Mouse (Mus musculus) kidney, adult 8-10 months (tissue): Measurements from ENCODE around the gene Elfn1.

Source experiments
- DNase-seq, 2 experiments: peaks; one replicate each; pipeline ENCODE4 v3.0.0; 2022

Elfn1 gene

DNA sequence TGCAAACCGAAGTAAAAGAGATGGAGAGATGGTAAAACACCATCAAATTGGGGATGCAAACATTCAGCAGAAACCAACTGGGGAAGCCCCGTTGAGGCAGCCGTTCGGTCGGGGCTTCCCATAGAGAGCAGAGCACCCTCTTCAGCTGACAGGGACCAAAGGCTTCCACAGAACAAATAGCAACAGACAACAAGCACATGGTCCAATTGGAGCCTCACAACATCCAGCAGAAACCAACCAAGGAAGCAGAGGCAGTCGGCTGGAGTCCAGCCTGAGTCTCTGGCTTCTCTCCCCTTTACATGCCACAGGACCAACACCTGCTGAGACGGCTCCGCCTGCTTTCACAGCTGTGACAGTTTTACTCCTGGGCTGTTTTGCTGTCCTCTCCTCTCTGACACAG lies 69.7 kb downstream of the Elfn1 start:
- no peak for DNase-seq

DNA sequence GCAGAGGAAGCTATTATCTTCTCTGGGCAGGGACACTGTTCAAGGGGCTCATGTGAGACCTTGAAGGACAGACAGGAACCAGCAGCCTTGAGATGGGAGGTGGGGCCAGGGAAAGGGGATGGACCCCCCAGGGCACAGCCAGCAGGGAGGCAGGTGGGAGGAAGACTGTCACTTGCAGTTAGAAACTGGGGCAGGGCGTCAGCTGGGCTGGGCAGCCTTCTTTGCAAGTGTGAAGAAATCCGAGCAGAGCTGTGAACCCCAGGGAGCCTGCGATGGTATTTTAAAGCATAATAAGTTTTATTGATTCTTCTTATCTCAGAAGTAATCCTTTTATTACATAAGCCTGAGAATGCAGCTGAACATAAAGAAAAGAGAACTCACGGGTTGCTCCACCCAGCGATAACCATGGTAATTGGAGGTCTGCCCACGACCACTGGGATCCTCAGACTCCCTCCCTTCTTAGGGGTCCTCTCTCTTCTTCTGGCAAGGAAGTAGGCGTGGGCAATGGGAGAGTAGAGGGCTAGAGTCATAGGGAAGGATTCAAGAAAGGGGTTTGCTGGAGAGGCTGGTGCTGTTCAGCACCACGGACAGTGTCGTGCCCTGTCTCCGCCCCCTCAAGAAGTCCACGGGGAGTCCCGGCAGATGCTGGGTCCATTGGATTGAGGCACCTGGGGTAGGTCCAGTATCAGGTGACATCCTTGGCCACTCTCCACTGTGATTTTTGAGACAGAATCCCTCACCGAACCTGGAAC lies 71.0 kb downstream of the Elfn1 start:
- no peak for DNase-seq

DNA sequence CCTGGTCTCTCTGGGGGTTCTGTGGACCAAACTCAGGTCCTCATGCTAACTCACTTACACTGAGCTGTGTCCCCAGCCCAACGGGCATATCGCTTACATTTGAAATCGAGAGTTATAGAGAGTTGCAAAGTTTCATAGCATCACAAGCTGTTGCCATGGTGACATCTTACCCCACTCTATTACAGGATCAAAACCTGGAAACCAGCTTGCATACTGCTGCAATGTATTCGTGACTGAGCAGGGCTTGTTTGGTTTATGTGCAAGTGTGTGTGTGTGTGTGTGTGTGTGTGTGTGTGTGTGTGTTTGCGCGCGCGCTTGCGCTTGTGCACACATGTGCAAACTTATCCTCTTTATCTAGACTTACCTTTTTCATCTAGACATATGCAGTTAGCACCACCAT lies 71.6 kb downstream of the Elfn1 start:
- no peak for DNase-seq

DNA sequence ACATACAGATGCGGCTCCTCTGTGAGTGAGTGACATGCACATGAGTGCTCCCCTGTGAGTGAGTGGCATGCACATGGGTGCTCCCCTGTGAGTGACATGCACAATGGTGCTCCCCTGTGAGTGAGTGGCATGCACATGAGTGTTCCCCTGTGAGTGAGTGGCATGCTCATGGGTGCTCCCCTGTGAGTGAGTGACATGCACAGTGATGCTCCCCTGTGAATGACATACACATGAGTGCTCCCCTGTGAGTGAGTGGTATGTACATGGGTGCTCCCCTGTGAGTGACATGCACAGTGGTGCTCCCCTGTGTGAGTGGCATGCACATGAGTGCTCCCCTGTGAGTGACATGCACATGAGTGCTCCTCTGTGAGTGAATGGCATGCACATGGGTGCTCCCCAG lies 74.2 kb downstream of the Elfn1 start:
- no peak for DNase-seq

DNA sequence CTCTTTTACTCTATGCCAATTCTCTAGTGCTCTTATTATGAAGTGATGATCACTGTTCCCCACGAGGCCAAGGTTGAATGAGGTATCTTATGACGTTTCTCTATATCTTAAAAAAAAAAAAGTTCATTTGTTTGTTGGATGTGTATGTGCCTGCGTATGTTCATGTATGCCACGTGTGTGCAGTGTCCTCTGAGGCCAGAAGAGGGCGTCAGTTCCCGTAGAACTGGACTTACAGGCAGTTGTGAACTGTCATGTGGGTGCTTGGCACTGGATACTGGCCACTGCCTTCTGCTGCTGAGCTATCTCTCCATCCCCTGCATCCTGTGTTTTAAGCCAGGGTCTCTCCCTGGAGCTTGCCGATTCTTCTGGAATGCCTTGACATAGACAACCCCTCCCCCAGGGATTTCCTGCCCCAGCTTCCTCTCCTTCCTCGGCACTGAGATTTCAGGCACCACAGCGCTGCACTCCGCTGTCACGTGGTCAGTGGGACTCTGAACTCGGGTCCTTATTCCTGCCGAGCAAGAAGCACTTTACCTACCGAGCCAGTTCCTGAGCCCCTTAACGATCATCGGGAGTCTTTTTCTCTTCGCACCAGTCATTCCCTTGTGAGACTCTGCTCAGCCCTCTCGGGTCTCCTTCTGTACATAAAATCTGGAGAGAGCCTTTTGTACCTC lies 77.5 kb downstream of the Elfn1 start:
- peak; percentile 28 to 35 for DNase-seq

DNA sequence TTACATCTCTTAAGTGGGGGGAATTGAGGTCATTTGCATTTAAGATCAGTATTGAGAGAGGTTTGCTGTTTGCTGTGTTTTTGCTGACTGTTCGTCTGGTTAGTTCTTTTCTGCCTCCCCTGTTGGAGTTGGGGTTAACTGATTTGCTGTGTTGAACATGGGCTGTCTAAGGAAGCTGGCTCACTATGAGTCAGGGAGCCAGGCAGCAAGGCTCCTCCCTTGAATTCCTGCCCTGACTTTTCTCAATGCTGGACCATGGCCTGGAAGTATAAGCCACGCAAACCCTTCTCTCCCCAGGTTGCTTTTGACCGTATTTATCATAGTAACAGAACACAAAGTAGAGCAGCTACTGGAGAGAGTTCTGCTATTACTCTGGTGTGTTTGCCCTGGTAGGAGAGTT lies 83.8 kb downstream of the Elfn1 start:
- no peak for DNase-seq

DNA sequence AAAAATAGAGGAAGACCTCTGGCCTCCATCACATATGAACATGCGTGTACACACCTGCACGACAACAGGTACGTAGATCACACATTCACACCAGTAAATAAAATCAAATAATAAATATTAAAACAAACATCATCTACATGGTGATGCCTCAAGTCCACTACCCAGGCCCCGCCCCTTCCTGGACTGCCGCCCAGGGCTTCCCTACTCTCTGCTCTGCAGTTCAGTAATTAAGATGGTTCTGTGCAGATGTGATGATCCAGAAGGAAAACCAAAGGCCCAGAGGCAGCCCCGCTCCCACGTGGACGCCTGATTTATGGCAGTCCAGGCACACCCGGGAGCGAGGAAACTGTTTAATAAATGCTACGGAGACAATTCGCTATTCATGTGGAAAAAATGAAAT lies 90.6 kb downstream of the Elfn1 start:
- peak in 1 of 2 experiments; percentile 28 for DNase-seq

DNA sequence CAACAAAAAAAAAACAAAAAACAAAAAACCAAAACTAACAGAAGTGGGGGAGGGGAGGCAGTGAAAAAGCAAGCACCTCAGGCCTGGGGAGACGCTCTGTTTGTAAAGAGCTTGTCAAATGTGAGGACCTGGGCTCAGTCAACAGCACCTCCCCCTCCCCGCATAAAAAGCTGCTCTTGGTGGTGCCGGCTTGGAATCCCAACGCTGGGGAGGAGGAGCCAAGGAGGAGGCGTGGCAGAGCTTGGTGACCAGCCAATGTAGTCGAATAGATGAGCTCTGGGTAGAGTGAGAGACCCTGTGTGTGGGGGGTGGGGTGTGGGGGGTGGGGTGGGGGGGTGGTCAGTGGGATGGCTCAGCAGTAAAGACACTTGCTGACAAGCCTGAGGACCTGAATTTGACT lies 91.2 kb downstream of the Elfn1 start:
- no peak for DNase-seq

DNA sequence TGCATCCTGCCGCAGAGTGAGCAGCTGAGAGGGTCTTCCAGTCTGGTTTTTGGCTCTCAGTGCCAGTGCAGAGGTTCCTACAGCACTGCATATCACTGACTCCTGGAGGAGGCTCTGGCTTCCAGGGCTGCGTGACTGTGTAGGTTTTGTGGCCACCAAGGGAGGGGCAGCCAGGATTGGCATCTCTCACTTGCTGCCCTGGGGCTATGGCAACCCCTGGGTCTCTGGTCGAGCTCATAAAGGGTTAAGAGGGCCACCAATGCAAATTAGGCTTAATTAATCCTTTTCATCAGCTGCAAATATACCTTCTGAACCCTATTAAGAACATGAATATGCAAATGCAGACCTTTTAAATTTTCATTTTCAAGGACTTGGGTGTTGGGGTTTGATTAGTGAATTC lies 94.8 kb downstream of the Elfn1 start:
- DNase-seq = no peak

DNA sequence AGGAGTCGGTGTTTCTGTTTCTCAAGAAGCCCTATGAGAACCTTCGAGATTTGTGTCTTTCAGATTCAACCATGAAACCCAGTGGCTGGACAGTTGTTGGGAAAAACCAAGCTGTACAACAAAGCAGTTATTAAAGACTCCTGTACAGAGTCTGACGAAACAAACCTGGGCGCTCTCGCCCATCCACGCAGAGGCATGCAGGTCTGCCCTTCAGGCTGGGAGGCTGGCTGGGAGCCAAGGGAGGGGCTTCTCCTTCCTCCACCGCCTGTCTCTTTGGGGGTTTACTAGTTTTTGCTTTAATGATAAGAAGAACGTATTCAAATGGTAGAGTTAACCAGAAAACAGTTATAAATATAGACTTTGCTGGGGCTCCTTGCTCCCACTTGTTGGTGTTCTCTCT lies 99.1 kb downstream of the Elfn1 start:
- no peak for DNase-seq

DNA sequence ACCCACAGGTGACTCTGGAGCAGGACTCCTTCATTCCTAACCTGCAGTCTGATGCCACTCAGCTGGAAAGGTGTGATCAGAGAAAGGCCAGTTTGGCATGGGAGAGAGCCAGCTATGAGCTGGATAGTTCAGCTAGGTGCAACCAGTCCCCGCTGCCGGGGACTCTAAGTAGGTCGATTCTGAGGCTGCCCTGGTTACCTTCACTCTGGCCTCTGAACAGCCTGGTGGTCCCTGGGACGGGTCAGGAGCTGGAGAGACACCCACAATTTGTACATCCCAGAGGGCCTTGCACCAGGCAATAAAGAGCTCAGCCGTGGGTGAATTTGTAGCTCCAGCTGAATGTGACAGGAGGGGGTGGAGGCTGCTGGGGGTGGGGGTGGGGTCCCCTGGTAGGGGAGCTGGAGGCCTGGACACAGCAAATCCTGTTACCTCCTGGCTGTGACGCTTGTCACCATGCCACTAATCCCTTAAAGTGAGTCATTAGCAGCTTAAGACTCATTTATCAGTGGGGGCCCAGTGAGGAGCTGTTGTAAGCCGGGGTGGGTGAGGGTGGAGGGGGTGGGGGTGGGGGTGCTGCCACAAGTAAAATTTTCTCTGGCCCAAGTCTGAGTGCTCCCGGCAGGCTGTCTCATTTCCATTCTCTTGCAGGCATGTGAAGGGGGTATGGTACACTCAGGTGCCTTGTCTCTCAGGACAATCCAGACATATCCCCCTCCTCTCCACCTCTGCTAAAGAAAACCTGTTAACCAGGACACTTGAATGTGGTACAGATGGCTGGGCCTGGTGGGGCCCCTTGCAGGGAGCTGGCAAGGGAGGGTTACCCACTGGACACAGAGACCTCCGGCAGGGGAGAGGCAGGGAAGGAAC lies 100.1 kb downstream of the Elfn1 start:
- DNase-seq = no peak

DNA sequence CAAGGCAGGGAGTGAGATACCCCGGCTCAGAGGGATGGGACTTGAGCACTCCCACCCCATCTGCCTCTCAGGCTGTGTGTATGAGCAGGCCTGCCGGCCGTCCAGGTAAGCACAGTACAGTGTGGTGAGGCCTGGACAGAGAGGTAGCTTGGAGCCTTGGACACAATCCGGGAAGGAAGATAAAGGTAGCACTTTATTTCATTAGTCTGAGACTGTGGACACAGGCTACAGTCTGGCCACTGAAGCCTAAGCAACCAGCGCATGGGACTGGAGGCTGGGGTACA lies 100.7 kb downstream of the Elfn1 start:
- no peak for DNase-seq

DNA sequence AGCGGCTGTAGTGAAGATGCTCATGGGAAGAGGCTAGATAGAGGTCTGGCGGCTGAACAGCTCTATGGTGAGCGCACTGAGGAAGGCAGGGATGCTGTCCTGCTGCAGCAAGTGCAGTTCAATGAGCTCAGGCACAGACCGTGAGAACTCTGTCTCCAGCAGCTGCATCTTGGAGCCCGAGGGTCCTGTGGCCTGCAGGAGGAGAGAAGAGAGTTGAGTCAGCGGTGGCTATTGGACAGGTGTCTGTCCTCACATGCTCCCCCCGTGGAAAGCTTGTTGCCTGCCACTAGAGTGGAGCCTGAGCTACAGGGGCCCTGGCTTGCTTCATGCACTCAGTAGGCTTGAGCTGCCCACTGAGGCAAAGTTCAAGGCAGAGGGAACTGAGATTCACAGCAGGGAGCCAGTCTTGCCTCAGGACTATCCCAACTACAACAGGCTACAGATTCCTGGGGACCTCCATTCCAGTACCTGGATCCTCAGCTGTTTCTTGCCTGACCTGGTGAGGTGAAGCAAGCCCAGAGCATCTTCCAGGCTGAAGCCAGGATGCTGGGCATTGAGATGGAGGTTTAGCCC lies 101.4 kb downstream of the Elfn1 start:
- DNase-seq = no peak

DNA sequence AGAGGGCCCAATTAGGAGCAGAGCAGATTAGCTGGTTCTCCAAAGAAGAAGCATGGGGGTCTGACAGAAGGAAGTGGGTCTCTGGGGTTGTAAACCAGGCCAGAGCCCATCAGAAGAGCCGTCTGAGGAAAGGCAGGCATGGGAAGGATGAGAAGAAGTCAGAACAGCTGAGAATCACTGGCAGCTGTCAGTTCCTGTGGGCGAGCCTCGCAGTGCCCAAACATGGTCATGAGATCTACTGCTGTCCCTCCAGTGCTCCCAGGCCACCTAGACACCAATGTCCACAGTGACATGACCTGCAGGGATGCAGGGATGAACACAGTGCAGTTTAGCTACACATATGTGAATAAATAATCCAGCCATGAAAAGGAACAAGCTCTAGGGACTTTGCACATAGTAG lies 102.7 kb downstream of the Elfn1 start:
- DNase-seq = no peak

DNA sequence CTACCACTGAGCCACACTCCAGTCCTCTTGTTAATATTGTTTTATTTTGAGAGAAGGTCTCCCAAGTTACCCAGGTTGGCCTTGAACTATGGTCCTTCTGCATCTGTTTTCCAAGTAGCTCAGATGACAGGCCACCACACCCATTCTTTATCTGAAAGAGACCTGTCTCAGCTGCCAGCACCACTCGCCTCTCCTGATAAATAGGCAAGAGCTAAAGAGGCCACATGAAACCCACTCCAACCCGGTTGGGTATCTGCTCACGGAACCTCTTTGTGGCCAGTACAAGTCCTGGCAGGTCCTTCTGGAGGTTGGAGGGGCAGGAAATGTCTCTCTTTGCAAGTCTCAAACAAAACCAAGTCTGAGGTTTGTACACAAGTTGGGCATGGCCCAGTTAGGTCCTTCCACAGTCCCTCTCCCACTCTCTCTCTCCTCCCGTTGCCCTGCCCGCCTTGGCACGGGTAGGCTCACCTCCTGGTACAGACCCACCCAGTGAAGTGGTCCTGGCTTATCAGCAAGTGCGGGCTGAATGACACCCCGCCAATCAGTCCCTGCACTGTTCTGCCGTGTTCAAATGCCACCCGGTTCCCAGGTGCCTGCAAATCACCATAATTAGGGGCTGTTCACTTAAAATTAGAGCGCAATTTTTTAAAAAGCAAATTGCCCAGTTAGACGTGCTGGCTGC lies 104.7 kb downstream of the Elfn1 start:
- no peak for DNase-seq

DNA sequence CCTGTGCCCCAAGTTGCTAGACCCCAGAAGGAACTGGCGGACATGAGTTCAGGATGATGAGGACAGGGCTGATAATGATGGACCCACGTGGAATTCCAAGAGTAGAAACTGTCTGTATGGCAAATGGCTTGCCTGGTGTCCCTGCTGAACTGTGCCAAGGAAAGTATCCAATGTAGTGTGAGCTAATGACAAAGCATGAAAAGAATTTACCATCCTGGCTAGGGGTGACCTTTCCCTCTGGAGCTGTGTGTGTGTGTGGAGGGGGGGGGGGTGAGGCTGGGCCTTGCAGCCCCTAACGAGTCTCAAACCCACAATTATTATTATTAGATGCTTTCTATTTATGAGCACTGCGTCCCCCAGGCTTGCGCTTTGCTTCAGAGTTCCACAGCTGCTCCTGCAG lies 105.9 kb downstream of the Elfn1 start:
- no peak for DNase-seq

DNA sequence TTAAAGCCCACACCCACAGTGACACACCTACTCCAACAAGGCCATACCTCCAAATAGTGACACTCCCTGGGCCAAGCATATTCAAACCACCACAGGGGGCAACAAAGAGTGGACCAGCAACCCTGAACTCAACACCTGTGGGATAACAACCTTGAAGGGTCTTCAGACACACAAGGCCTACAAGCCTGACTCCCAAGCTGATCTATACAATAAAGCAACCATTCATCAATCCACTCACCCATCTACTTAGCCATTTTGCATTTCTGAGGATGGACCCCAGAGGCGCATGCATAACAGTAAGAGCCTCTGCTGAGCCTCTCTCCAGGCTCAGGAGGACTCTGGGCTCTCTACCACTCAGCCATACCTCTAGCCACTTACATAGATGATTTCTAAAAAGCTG lies 109.2 kb downstream of the Elfn1 start:
- no peak for DNase-seq

DNA sequence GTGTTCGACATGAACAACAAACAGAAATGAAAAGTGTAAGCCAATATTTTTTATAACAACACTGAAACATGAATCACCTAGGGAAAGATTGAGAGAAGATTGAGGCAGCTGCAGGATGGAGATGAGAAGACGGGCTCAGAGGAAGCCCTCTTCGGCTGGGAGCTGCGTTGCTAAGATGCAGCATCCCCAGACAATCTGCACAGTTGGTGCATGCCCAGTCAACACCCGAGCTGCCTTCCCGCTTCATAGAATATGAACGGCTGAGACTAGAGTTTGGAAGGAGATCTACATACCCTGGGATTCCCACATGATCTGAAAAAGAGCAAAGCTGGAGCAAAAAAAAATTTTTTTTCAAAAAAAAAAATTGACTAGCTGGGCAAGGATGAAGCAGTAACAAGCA lies 111.0 kb downstream of the Elfn1 start:
- DNase-seq = no peak

DNA sequence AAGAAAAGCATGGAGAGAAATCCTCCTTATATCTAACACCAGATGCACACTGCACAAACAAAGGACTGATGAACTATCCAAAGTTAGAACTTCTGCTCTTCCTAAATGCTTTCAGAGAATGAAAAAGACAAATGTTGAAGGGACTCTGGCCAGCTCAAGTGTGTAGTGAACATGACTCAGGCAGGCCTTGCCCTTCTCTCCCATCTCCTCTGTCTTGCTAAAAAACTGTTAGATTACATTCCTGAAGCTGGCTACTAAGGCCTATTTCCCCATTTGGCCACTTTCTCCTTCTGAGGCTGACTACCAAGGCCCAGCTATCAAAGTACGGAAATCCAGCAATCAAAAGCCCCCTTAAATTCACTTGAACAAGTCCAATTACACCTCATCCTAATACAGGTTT lies 111.9 kb downstream of the Elfn1 start:
- DNase-seq = no peak

DNA sequence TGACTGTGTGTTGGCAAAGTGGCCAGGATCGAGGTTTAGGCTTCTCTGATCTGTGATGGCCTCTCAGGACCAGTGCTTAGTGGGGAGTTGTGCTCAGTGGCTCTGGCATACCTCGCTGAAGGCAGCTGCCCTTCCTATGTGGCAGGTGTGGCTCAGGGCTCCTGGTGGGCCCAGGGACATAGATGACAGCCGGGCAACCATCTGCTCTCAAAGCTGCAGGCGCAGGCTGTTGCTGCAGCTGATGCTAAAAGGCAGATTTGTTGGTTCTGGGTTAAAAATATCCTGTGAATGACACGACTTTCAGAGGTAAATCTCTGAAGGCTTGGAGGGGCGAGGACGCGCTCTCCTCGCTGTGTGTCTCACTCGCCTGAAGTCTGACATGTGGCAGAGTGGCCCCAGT lies 114.0 kb downstream of the Elfn1 start:
- no peak for DNase-seq

DNA sequence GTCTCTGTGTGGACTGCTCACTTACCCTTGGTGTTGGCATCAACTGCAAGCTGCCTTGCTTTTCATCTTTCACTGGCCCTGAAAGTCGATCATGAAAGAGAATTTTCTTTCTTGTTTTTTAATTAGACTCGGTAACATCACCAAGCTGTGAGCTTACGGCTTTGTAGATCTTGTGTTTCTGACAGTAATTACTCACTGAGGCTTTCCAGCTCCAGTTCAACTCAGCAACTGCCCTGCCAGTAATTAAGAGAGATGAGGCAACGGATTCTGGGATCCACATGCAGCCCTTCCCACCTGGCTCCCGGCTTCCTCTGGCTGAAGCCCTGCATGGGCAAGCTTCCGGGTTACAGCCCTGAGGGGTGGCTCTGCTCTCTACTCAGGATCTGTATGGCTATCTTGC lies 115.1 kb downstream of the Elfn1 start:
- DNase-seq = no peak

DNA sequence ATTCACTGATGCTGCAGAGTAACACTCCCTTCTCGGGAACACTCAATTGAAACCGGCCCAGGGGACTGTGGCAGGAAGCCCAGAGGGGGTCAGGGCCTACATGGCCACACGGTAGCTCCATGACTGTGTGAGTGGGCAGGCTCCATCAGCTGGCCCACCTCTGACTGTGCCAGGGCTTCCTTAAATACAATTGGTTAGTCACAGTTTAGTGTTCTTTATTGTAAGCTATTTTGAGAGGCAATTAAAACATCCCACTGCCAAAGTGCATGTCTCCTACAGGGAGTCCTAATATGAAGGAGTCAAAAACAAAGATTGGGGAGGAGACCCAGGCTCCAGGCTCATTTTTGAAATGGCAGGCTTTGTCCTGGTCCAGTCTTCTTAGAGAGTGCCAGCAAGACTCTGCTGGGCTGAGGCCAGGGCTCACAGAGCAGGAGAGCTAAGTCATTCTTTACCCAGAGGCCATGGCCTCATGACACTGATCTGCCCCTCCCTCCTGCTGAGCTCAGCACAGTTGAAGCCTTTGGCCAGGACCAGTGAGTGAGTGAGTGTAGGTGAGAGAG lies 116.3 kb downstream of the Elfn1 start:
- DNase-seq = peak; percentile 86 to 88
